Mouse (Mus musculus): ENCODE data around the gene Sipa1l3.
A peak's percentile ranks its signal among the peaks of the same experiment; 100 is the strongest.

Sipa1l3 gene

DNA sequence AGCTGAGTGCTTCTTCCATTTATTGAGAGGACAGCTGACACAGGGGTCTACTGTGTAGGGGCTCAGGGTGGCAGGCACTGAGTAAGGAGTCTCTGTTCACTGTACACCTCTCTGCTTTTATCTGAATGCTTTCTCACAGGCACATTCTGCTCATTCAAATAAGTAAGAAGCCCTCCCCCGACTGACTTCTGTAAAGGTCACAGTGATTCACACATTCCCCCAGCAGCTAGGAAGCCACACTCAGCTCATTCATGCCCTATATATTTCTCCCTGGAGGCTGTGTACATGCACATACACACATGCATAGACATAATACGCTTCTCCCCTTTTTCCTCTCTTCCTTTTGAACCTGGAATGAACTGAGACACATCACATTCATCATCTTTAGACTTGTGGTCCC lies 74.4 kb downstream of the Sipa1l3 start:
- DNase-seq (ENCODE audit: low spot score), result no peak

- peak; percentile 14 for DNase-seq (ENCODE audit: low spot score)
These were observed 76.6 kb downstream of the Sipa1l3 start for GRCm38 (mm10) chr7:29441793-29442192.

GRCm38 (mm10) chr7:29441151-29441550 lies 77.3 kb downstream of the Sipa1l3 start:
- no peak for DNase-seq (ENCODE audit: low spot score)

GRCm38 (mm10) chr7:29438655-29439282 lies 79.7 kb downstream of the Sipa1l3 start:
- DNase-seq (ENCODE audit: low spot score), result no peak

DNA sequence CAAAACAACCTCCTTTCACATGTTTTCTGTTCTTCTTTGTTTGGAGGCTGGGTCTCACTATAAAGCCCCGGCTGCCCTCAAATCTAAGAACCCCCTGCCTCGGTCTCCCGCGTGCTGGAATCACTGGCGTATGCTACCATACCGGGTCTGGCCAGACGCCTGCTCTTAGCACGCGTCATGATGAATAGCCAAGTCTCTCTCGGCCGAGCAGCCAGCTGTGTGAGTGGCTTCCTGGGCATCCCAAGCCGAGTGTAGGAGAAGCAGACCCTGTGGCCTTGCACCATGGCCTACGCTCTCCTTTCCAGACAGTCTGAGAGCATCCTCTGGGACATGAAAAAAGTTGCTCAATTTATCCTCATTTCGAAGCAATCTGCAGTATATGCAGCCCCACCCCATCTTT lies 80.2 kb downstream of the Sipa1l3 start:
- no peak for DNase-seq (ENCODE audit: low spot score)

DNA sequence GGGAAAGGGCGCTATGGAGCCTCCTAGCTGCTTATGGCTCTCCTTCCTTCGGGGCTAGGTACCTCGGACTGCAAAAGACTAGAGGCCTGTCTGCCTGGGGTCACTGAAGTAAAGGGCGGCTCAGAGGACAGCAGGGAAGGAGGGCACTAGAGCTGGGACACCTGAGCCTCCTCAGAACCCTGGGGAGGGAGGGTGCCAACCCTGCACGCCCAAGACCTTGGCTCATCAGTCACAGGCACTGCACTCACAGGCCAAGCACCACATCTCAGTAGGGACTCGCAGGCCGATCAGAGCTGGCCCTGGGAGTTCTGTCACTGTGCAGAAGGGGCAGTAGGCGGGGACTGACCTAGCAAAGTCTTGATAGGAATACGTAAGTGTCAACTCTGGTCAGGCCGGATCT lies 81.4 kb downstream of the Sipa1l3 start:
- no peak for DNase-seq (ENCODE audit: low spot score)

- DNase-seq (ENCODE audit: low spot score), result no peak
These were observed 84.0 kb downstream of the Sipa1l3 start for GRCm38 (mm10) chr7:29434313-29435035.

DNA sequence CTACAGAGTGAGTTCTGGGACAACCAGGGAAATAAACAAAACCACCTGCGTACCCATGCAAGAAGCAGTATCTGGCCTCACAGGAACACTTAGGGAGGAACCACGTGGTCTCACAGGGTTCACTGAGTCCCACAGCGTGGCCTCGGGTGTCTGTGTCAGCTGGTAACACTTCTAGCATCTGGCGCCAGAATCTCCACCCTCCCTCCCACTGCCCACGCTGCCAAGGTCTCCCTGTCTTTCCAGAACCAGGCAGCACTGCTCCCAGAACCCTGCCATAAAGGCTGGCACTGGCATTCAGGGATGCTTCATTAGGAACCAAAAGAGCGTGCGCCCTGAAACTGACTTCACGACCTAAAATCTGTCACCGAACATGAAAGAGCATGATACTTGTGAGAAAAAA lies 84.7 kb downstream of the Sipa1l3 start:
- DNase-seq (ENCODE audit: low spot score), result no peak

DNA sequence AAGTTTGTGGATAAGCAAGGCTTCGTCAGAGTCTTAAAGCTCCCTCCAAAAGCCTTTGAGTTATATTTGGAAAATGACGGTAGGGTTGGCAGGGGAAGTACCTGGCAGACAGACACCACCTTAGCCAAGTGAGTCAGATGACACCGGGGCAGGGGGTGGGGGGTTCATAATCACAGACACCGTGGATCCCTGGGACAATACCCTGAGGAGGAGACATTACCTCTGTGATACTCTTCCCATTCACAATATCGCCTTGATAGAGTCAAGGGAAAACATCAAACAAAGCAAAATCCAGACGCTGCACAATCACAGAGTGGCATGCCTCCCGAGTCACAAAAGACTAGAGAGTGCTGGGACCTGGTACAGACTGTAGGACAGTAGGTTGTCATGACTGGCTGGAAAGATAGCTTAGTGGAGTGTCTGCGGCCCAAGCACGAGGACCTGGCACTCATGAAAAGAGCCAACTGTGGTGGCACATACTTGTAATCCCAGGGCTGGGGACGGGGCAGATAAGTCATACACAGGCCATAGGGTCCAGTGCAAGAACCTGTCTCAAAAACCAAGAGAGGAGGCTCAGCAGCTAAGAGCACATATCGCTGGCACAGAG lies 85.4 kb downstream of the Sipa1l3 start:
- no peak for DNase-seq (ENCODE audit: low spot score)

DNA sequence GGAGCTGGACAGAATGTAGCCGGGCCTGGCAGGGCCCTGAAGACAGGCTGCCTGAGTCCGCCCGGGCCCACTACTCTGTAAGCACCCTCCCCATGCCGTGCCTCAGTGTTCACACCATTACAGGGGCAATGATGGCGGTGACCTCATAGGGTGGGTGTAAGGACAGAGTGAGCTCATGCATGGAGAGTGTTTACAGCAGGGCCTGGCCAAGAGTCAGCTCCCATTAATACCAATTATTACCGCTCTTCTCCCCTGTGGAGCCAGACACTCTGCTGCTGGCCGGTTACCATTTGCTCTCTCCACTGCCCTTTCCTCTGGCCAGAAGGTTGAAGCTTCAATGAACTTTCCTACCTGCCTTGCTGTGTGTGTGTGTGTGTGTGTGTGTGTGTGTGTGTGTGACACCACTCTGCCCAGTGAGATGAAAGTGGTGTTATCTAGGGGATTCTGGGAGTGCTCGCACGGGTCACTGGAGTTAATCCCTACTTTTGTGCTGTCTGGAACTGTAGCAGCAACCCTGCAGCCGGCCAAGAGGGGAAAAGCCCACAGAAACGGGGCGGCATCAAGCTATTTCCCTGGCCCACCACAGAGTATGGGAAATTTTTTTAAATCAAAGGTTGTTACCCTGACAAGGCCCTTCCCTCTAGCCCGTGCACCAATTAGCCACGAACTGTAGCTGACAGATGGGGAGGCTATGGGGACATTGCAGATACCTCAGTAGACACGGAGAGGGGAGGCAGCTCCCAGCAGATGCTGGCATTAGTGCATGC lies 86.1 kb downstream of the Sipa1l3 start:
- peak; percentile 18 for DNase-seq (ENCODE audit: low spot score)

DNA sequence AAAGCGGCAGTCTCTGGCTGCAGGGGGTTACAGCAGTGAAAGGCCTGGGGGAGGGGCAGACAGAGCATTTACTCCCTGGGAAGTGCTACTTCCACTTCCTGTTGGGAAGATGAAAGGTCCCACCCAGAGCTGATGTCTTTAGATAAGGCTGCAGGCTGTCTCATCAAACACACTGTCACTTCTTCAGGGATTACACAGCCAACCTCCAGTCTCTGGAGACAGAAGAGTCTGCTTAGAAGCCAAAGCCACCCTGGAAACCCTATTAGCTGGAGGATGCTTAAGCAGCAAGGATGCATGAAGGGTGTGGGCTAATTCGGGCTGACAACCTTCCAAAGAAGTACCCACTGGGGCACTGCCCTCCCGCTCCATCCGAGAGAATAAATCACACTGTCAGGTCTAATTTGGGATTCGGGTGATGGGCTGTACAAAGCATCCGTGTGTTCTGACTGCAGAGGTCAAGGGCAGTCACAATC lies 87.7 kb downstream of the Sipa1l3 start:
- DNase-seq (ENCODE audit: low spot score), result peak; percentile 13

GRCm38 (mm10) chr7:29426056-29426455 lies 92.4 kb downstream of the Sipa1l3 start:
- DNase-seq (ENCODE audit: low spot score), result no peak

- DNase-seq (ENCODE audit: low spot score), result no peak
These were observed 93.0 kb downstream of the Sipa1l3 start for GRCm38 (mm10) chr7:29425413-29425827.

GRCm38 (mm10) chr7:29424690-29425089 lies 93.8 kb downstream of the Sipa1l3 start:
- no peak for DNase-seq (ENCODE audit: low spot score)

DNA sequence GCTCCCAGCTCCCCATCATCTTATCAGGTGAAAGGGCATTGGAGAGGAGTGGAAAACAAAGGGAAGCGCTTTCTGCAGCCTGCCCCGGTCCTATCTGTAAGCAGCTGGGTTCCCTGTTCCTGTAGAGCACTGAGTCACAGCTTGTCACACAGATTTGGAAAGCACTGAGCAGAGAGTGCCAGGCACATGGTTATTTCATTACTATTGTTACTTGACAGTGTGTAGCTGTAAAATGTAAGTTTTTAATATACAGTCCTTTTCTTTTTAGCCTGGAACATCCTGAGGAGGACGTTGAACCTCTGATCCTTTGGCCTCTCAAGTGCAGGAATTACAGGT lies 96.6 kb downstream of the Sipa1l3 start:
- DNase-seq (ENCODE audit: low spot score), result no peak

GRCm38 (mm10) chr7:29421240-29421908 lies 97.1 kb downstream of the Sipa1l3 start:
- no peak for DNase-seq (ENCODE audit: low spot score)

DNA sequence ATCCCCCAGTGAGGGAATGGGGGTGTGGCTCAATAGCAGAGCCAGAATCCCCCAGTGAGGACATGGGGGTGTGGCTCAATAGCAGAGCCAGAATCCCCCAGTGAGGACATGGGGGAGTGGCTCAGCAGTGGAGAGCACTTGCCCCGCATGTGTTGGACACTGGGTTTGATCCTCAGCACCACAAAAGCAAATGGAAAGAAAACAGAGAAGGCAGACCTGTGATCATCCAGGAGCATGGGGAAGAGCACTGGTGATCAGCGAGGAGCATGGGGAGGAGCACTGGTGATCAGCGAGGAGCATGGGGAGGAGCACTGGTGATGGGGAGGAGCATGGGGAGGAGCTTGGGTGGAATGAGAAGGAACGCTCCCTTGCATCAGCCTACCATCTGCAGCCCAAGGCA lies 98.6 kb downstream of the Sipa1l3 start:
- no peak for DNase-seq (ENCODE audit: low spot score)

DNA sequence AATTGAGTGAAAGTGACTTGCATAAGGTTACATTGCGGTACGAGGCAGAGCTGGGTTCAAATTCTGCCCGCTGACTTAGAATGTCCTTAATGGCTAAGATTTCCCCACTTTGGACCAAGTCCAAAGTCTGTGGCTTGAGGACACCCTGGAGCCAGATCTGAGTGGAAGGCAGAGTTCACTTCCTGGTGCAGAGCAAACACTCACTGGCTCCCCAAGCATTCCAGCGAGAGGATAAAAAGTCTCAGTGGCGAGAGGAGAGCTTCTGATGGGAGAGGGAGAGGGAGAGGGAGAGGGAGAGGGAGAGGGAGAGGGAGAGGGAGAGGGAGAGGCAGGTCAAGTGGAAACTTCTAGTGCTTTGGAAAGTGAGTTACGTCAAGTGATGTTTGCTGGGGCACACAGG lies 100.2 kb downstream of the Sipa1l3 start:
- no peak for DNase-seq (ENCODE audit: low spot score)

- no peak for DNase-seq (ENCODE audit: low spot score)
These were observed 100.9 kb downstream of the Sipa1l3 start for GRCm38 (mm10) chr7:29417332-29418069.

GRCm38 (mm10) chr7:29416906-29417305 lies 101.5 kb downstream of the Sipa1l3 start:
- no peak for DNase-seq (ENCODE audit: low spot score)

DNA sequence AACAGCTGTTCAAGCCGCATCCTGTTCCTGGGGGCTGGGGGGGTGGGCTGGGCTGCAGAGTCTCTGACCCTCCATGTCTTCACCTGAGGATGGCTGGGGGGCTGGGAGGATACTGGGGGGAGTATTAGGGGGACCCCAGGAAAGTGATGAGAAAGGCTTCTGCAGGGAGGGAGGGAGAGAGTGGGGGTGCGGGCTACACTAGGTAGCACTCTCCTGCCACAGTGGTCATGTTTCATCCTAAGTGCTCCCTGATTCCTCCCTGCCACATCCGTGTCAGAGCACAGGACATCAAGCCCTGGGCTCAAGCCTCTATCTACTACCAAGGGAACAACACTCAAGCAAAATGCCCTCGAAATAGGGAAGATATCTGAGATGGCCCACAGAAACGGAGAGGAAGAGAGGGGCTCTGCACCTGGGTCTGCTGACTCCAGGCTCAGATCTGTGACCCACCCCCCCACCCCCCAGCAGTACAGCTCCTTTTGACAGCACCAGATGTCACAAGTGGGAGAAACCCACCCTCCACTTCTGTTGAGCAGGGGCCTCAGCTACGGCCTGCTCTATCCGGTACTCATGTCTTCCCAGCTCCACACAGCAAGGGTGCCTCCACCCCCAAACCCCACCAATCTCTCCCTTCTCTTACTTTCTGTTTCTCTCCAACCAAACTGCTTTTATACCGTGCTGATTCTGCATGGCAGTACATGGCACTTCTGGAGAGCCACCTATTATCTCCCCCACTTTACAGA lies 106.4 kb downstream of the Sipa1l3 start:
- no peak for DNase-seq (ENCODE audit: low spot score)

Measured in MN1 (cell line).